Mouse (Mus musculus): ENCODE data around the gene Filip1. TPM values are rescaled to one million over a fixed set of nuclear protein-coding genes. Genes with fewer than 3 reads are reported as not detected.

The Filip1 gene
- total and polyA plus RNA-seq, 2 experiments from 2014 or later: 2.5 to 2.6 TPM

- Histone ChIP-seq H3K4me3 (ENCODE audit: low read length) (no peak overlapping the region), H3K9ac (replicated peaks; ENCODE audit: low read length) (no peak overlapping the region), H3K9me3 (ENCODE audit: low read length) (no peaks in the 10 kb centered on the region), H3K4me2 (ENCODE audit: low read depth, low read length) (no peak overlapping the region), H3K4me1 (ENCODE audit: insufficient read depth, low read length) (no peaks in the 10 kb centered on the region), H3K27me3 (ENCODE audit: insufficient read depth, low read length) (no peaks in the 10 kb centered on the region), H3K27ac (no peak overlapping the region), H3K36me3 (ENCODE audit: insufficient read depth, low read length) (no peaks in the 10 kb centered on the region)
- ATAC-seq (no peak), DNase-seq (ENCODE audit: low spot score) (no peak)
- TF ChIP-seq CTCF (IDR thresholded peaks at IDR 0.05; ENCODE audit: low read depth): no peak
- 80% methylated on average over 14 of the region's 14 CpGs for WGBS
These were observed 46.9 kb downstream of the Filip1 start for GRCm38 (mm10) chr9:79965600-79966392.

GRCm38 (mm10) chr9:79965003-79965402 is 47.6 kb downstream of the Filip1 start:
- DNase-seq (ENCODE audit: low spot score): no peak
- Histone ChIP-seq H3K4me3 (ENCODE audit: low read length) (no peak overlapping the region), H3K27me3 (ENCODE audit: insufficient read depth, low read length) (no peaks in the 10 kb centered on the region), H3K36me3 (ENCODE audit: insufficient read depth, low read length) (no peaks in the 10 kb centered on the region), H3K9me3 (ENCODE audit: low read length) (no peaks in the 10 kb centered on the region), H3K4me1 (ENCODE audit: insufficient read depth, low read length) (no peaks in the 10 kb centered on the region), H3K4me2 (ENCODE audit: low read depth, low read length) (no peak overlapping the region), H3K9ac (replicated peaks; ENCODE audit: low read length) (no peak overlapping the region), H3K27ac (no peak overlapping the region)
- ATAC-seq: no peak
- WGBS: 85% methylated on average over 5 of the region's 5 CpGs
- TF ChIP-seq CTCF (IDR thresholded peaks at IDR 0.05; ENCODE audit: low read depth): no peak

GRCm38 (mm10) chr9:79961630-79962285 is 50.9 kb downstream of the Filip1 start:
- ATAC-seq: peak; percentile 95
- no peaks in the 10 kb centered on the region for H3K27me3 ChIP-seq (ENCODE audit: insufficient read depth, low read length)
- H3K36me3 ChIP-seq (ENCODE audit: insufficient read depth, low read length): no peaks in the 10 kb centered on the region
- H3K9ac ChIP-seq (replicated peaks; ENCODE audit: low read length): no peak overlapping the region
- peak overlapping the region; percentile 42 for H3K4me2 ChIP-seq (ENCODE audit: low read depth, low read length)
- peak overlapping the region; percentile 42; the same call in 1 of the 2 replicates for H3K27ac ChIP-seq
- DNase-seq (ENCODE audit: low spot score): peak; percentile 56
- TF ChIP-seq CTCF (IDR thresholded peaks at IDR 0.05; ENCODE audit: low read depth): no peak
- no peaks in the 10 kb centered on the region for H3K9me3 ChIP-seq (ENCODE audit: low read length)
- 45% methylated on average over 16 of the region's 16 CpGs for WGBS
- H3K4me3 ChIP-seq (ENCODE audit: low read length): peak overlapping the region; percentile 21
- H3K4me1 ChIP-seq (ENCODE audit: insufficient read depth, low read length): no peaks in the 10 kb centered on the region

GRCm38 (mm10) chr9:79960453-79960852 is 52.2 kb downstream of the Filip1 start:
- no peaks in the 10 kb centered on the region for H3K9me3 ChIP-seq (ENCODE audit: low read length)
- no peaks in the 10 kb centered on the region for H3K4me1 ChIP-seq (ENCODE audit: insufficient read depth, low read length)
- H3K9ac ChIP-seq (replicated peaks; ENCODE audit: low read length): no peak overlapping the region
- H3K4me3 ChIP-seq (ENCODE audit: low read length): no peak overlapping the region
- H3K27me3 ChIP-seq (ENCODE audit: insufficient read depth, low read length): no peaks in the 10 kb centered on the region
- no peak for TF ChIP-seq CTCF (IDR thresholded peaks at IDR 0.05; ENCODE audit: low read depth)
- H3K36me3 ChIP-seq (ENCODE audit: insufficient read depth, low read length): no peaks in the 10 kb centered on the region
- ATAC-seq (no peak), DNase-seq (ENCODE audit: low spot score) (no peak)
- no peak overlapping the region for H3K4me2 ChIP-seq (ENCODE audit: low read depth, low read length)
- H3K27ac ChIP-seq: no peak overlapping the region
- 85% methylated on average over 6 of the region's 6 CpGs for WGBS

GRCm38 (mm10) chr9:79958395-79958794 is 54.3 kb downstream of the Filip1 start:
- no peak overlapping the region for H3K4me3 ChIP-seq (ENCODE audit: low read length)
- H3K4me1 ChIP-seq (ENCODE audit: insufficient read depth, low read length): no peaks in the 10 kb centered on the region
- H3K27ac ChIP-seq: no peak overlapping the region
- H3K9me3 ChIP-seq (ENCODE audit: low read length): no peaks in the 10 kb centered on the region
- no peak for DNase-seq (ENCODE audit: low spot score)
- TF ChIP-seq CTCF (IDR thresholded peaks at IDR 0.05; ENCODE audit: low read depth): no peak
- no peak for ATAC-seq
- no peak overlapping the region for H3K9ac ChIP-seq (replicated peaks; ENCODE audit: low read length)
- H3K36me3 ChIP-seq (ENCODE audit: insufficient read depth, low read length): no peaks in the 10 kb centered on the region
- no peak overlapping the region for H3K4me2 ChIP-seq (ENCODE audit: low read depth, low read length)
- 81% methylated on average over 3 of the region's 3 CpGs for WGBS
- H3K27me3 ChIP-seq (ENCODE audit: insufficient read depth, low read length): no peaks in the 10 kb centered on the region

- no peak for ATAC-seq
- Histone ChIP-seq H3K9me3 (ENCODE audit: low read length) (no peaks in the 10 kb centered on the region), H3K4me2 (ENCODE audit: low read depth, low read length) (no peak overlapping the region), H3K9ac (replicated peaks; ENCODE audit: low read length) (no peak overlapping the region), H3K27ac (no peak overlapping the region), H3K27me3 (ENCODE audit: insufficient read depth, low read length) (no peaks in the 10 kb centered on the region), H3K36me3 (ENCODE audit: insufficient read depth, low read length) (no peaks in the 10 kb centered on the region), H3K4me3 (ENCODE audit: low read length) (no peak overlapping the region), H3K4me1 (ENCODE audit: insufficient read depth, low read length) (no peaks in the 10 kb centered on the region)
- DNase-seq (ENCODE audit: low spot score): no peak
- no peak for TF ChIP-seq CTCF (IDR thresholded peaks at IDR 0.05; ENCODE audit: low read depth)
- 70% methylated on average over 5 of the region's 5 CpGs for WGBS
These were observed 57.7 kb downstream of the Filip1 start for GRCm38 (mm10) chr9:79954944-79955343.

- no peak for TF ChIP-seq CTCF (IDR thresholded peaks at IDR 0.05; ENCODE audit: low read depth)
- Histone ChIP-seq H3K27ac (no peak overlapping the region), H3K9ac (replicated peaks; ENCODE audit: low read length) (no peak overlapping the region), H3K36me3 (ENCODE audit: insufficient read depth, low read length) (no peaks in the 10 kb centered on the region), H3K27me3 (ENCODE audit: insufficient read depth, low read length) (no peaks in the 10 kb centered on the region), H3K4me3 (ENCODE audit: low read length) (no peak overlapping the region), H3K9me3 (ENCODE audit: low read length) (no peaks in the 10 kb centered on the region), H3K4me1 (ENCODE audit: insufficient read depth, low read length) (no peaks in the 10 kb centered on the region), H3K4me2 (ENCODE audit: low read depth, low read length) (no peak overlapping the region)
- no peak for DNase-seq (ENCODE audit: low spot score)
- no peak for ATAC-seq
- 69% methylated on average over 8 of the region's 8 CpGs for WGBS
These were observed 60.7 kb downstream of the Filip1 start for GRCm38 (mm10) chr9:79951984-79952383.
